Mouse (Mus musculus) hindbrain, embryonic 13.5 days (tissue): ENCODE data around the gene Pigx. TPM values are rescaled to one million over a fixed set of nuclear protein-coding genes. Genes with fewer than 3 reads are reported as not detected.

Experiments used
- ATAC-seq: fragments of 200-750 bp; cut with Nextera tagmentation; 2 replicates; pipeline ENCODE4 v1.8.0; 2017; ENCODE audit warnings: moderate TSS enrichment; ENCODE audit not compliant: low FRiP score
- H3K27ac ChIP-seq: fragments of 300-500 bp; sonication (generic); 2 replicates; pipeline ENCODE4 v1.5.1; 2015; ENCODE audit warnings: inconsistent platforms, mild to moderate bottlenecking, moderate library complexity
- H3K27me3 ChIP-seq: fragments of 300-500 bp; sonication (generic); 2 replicates; pipeline ENCODE4 v1.6.1; 2015; ENCODE audit warnings: mild to moderate bottlenecking, inconsistent platforms
- H3K36me3 ChIP-seq: fragments of 300-500 bp; sonication (generic); 2 replicates; pipeline ENCODE4 v1.6.1; 2015; ENCODE audit warnings: mild to moderate bottlenecking, inconsistent platforms
- H3K4me1 ChIP-seq: fragments of 300-500 bp; sonication (generic); replicated peaks from 2 replicates; pipeline ENCODE4 v1.6.1; 2015; ENCODE audit warnings: inconsistent platforms
- H3K4me2 ChIP-seq: fragments of 300-500 bp; sonication (generic); 2 replicates; pipeline ENCODE4 v1.6.1; 2015; ENCODE audit warnings: inconsistent platforms, mild to moderate bottlenecking, moderate library complexity
- H3K4me3 ChIP-seq: fragments of 300-500 bp; sonication (generic); 2 replicates; pipeline ENCODE4 v1.5.1; 2015; ENCODE audit warnings: mild to moderate bottlenecking, inconsistent platforms
- H3K9ac ChIP-seq: fragments of 300-500 bp; sonication (generic); 2 replicates; pipeline ENCODE4 v1.6.1; 2015; ENCODE audit warnings: mild to moderate bottlenecking, inconsistent platforms
- H3K9me3 ChIP-seq: fragments of 300-500 bp; sonication (generic); 2 replicates; pipeline ENCODE4 v1.6.1; 2016; ENCODE audit warnings: inconsistent platforms
- WGBS: fragments of 180-500 bp; shearing (Covaris S2); methylation state at CpG from one replicate; pipeline ENCODE4 v1.1.7; 2015; 5-methylcytosine and 5-hydroxymethylcytosine counted together
- polyA plus RNA-seq: library from polyadenylated mRNA; unstranded; fragments of >200 nt; fragmentation: Nextera tagmentation; extraction: Ambion mirVana; gene quantifications from 2 replicates; pipeline ENCODE4 v1.2.1, GENCODE M21; 2015

Pigx gene
- polyA plus RNA-seq, 1 experiment from 2014 or later = 132 TPM

DNA sequence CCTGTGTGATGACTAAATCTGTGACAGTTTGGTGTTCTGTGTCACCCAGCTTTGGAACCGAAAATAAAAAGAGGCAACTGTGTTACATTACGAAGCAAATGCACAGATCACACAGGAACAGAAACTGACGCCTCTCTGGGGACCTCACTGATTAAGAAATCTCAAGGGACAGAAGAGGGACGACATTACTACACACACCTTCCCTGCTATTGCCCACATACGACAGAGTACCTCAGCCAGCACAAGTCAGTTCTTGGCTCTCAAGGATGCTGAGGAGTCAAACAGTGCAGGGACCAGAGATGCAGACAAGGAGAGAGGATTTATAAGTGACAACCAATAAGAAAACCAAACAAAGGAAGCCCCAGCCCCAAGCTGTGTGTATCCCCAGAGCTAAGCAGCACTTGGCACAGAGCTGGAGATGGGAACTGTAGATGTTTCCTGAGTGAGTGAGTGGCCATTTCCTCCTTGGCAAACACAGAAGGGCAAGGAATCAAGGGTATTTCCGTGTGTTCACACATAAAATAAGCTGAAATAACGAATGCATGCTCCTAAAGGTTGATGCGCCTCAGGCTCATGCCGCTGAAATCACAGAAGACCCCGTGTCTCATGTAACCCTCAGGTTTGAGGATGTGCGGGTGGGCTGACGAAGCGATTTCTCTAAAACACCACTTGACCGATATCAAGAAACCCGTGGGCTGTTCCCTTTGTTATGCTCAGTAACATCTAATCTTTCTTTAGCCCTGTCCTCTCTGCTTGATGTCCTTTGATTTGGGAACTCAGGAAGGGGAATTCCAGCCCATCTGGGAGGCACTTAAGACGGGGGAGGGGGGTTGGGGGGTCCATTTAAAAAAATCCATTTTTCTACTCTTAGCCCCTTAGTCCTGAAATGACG, 25.1 kb upstream of the Pigx start:
- Histone ChIP-seq H3K27me3 (no peaks in the 10 kb centered on the region), H3K9ac (no peak overlapping the region), H3K9me3 (no peaks in the 10 kb centered on the region), H3K27ac (no peak overlapping the region), H3K4me1 (no peaks in the 10 kb centered on the region), H3K4me3 (no peak overlapping the region), H3K36me3 (no peaks in the 10 kb centered on the region), H3K4me2 (no peak overlapping the region)
- no peak for ATAC-seq
- 73% methylated on average over 17 of the region's 17 CpGs for WGBS

DNA sequence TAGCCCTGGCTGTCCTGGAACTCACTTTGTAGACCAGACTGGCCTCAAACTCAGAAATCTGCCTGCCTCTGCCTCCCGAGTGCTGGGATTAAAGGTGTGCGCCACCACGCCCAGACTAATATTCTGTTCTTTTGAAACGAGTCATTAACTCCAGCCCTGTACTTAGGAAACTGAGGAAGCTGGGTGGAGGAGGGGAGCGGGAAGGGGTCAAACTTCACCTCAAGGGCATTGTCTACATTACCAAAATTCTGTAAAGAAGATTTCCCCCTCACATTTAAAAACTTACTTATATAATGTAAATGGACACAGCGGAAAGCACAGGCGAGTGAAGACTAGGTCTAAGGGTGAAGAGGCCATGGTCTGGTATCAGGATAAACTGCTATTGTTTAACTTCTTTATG, 24.5 kb upstream of the Pigx start:
- Histone ChIP-seq H3K27me3 (no peaks in the 10 kb centered on the region), H3K9me3 (no peaks in the 10 kb centered on the region), H3K4me3 (no peak overlapping the region), H3K9ac (no peak overlapping the region), H3K27ac (no peak overlapping the region), H3K4me2 (no peak overlapping the region), H3K36me3 (no peaks in the 10 kb centered on the region), H3K4me1 (no peaks in the 10 kb centered on the region)
- 95% methylated on average over 7 of the region's 7 CpGs for WGBS
- no peak for ATAC-seq

DNA sequence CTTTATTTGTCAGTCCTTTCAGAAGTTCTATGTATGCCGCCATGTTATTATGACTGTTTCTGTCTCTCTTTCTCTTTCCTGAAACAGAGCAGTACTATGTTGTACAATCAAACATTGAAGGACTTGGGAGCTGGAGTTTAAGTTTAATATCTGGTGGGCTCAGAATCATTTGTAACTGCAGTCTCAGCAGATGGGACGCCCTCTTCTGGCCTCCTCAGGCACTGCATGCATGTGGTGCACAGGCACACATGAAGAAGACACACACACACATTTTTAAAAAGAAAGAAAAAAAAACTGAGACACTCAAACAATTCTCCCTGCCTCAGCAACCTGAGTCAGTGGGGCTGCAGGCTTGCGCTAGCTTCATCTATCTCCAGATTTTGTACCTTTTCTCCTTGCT, 20.9 kb upstream of the Pigx start:
- Histone ChIP-seq H3K27me3 (no peaks in the 10 kb centered on the region), H3K9me3 (no peaks in the 10 kb centered on the region), H3K4me3 (no peak overlapping the region), H3K9ac (no peak overlapping the region), H3K4me1 (no peaks in the 10 kb centered on the region), H3K4me2 (no peak overlapping the region), H3K27ac (no peak overlapping the region), H3K36me3 (no peaks in the 10 kb centered on the region)
- 78% methylated on average over 3 of the region's 3 CpGs for WGBS
- ATAC-seq = no peak

DNA sequence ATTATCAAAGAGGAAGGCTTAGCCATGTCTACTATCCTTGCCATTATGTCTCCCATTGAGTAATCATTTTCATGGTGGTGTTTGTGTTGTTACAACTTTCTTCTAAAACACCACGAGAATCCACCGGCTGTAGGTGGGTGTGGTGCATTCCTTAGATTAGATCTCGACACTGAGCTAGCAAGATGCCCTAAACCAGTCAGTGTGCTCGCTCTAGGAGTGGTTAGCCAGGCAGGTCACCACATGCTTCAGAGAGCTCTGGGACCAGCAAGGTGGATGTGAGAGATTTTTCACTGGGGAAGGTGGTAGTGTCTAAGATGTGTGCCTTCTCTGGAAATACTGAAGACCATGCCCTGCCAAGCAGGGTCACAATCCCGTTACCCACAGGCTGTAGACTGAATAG, 16.6 kb upstream of the Pigx start:
- Histone ChIP-seq H3K4me3 (no peak overlapping the region), H3K9me3 (no peaks in the 10 kb centered on the region), H3K4me1 (no peaks in the 10 kb centered on the region), H3K9ac (no peak overlapping the region), H3K27me3 (no peaks in the 10 kb centered on the region), H3K27ac (no peak overlapping the region), H3K4me2 (no peak overlapping the region), H3K36me3 (no peaks in the 10 kb centered on the region)
- 73% methylated on average over 5 of the region's 5 CpGs for WGBS
- no peak for ATAC-seq

DNA sequence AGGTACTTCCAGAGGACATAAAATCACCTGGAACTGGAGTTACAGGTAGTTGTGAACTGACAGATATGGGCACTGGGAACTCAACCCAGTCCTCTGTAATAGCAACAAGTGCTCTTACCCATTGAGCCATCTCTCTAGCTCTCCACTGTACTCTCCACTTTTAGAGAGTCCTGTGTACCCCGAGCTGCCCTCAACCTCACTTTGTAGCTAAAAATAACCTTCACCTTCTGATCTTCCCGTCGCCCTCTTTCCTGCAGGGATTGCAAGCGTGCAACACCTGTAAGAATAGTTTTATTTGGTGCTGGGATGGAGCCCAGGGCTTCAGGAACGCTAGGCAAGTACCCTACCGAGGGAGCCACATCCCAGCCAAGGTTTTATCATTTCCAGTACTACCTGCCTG, 16.2 kb upstream of the Pigx start:
- Histone ChIP-seq H3K4me3 (no peak overlapping the region), H3K9me3 (no peaks in the 10 kb centered on the region), H3K4me2 (no peak overlapping the region), H3K27ac (no peak overlapping the region), H3K4me1 (no peaks in the 10 kb centered on the region), H3K27me3 (no peaks in the 10 kb centered on the region), H3K36me3 (no peaks in the 10 kb centered on the region), H3K9ac (no peak overlapping the region)
- WGBS = 62% methylated on average over 6 of the region's 6 CpGs
- no peak for ATAC-seq

DNA sequence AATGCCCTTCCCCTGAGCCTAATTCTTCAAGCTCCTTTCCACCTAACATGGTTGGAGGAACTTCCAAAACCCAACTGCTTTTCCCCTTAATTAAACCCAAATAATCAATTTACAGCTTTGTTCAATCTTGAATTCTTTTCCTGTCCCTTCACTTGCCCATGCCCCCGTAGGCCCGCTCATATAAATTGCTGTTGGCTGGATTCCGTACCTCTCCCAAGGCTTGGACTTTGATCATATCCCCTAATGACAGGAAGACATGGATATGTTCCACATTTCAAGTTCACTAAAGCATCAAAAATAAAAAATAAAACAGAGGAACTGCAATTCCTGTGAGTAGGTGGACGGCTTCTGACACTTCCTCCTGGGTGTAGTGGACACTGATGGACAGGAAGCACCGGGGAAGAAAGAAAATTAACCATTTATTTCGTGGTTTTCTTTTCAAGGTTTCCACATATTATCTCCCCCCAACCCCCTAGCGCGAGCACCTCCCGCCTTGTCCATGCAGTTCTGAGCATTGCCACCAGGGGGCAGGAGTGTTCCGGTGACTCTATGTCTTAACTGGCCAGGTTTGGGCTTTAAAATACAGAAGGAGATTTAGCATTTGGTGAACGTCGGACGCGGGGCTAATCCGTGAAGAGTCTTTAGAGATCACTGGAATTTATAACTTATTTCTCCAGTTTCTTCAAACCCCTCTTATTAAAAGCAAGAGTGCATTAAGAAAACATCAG, 15.6 kb upstream of the Pigx start:
- Histone ChIP-seq H3K36me3 (peaks cover 6% of the 10 kb centered on the region), H3K4me1 (no peaks in the 10 kb centered on the region), H3K9me3 (no peaks in the 10 kb centered on the region), H3K4me2 (no peak overlapping the region), H3K27me3 (no peaks in the 10 kb centered on the region), H3K9ac (no peak overlapping the region), H3K27ac (no peak overlapping the region), H3K4me3 (no peak overlapping the region)
- WGBS = 20% methylated on average over 15 of the region's 15 CpGs
- ATAC-seq = no peak

DNA sequence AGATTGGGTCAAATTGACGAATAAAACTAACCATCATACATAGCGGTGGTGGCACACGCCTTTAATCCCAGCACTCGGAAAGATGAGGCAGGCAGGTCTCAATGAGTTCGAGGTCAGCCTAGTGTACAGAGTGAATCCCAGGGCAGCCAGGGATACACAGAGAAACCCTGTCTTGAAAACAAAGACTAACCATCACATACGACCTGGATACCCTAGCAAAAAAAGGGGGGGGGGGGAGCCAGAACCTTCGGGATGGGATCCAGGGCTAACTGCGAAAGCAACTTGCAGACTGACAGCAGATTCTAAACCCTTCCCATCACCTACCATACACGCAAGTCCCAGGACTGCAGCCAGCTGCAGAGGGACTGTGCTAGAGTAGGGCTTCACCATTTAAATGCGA, 14.9 kb upstream of the Pigx start:
- no peaks in the 10 kb centered on the region for H3K9me3 ChIP-seq
- H3K4me3 ChIP-seq = no peak overlapping the region
- no peak overlapping the region for H3K27ac ChIP-seq
- 84% methylated on average over 10 of the region's 10 CpGs for WGBS
- no peak for ATAC-seq
- no peaks in the 10 kb centered on the region for H3K4me1 ChIP-seq
- H3K27me3 ChIP-seq = no peaks in the 10 kb centered on the region
- no peak overlapping the region for H3K9ac ChIP-seq
- peaks cover 8% of the 10 kb centered on the region for H3K36me3 ChIP-seq
- no peak overlapping the region for H3K4me2 ChIP-seq

DNA sequence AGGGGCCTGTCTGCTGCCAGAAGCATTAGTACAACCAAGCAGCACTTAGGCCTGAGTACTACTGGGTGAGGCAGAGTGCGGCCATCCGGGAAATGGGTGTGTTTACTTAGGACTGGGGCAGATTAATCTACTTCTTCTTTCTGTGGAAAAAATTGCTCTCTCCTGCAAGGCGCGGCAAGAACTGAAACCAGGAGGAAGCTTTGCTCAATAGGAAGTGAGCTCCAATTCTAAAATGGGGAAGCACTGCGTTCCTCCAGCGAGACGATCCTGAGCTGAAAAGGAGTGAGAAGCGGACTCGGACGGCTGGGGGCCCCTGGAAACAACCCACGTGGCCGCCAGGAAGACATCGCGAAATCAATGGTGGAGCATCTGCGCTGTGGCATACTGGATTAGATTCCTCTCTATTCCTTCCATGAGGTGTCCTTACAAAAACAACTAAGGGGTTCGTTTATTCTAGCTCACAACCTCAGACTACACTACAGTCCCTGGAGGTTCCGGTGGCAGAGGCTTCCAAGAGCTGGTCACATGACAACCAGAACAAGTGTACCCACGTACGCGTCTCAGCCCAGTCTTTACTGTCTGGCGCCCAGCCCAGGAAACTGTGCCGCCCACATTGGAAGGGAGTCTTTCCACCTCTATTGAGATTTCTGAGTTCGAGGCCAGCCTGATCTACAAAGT, 14.1 kb upstream of the Pigx start:
- Histone ChIP-seq H3K4me1 (no peaks in the 10 kb centered on the region), H3K4me3 (no peak overlapping the region), H3K27ac (no peak overlapping the region), H3K9ac (no peak overlapping the region), H3K27me3 (no peaks in the 10 kb centered on the region), H3K4me2 (no peak overlapping the region), H3K36me3 (peaks cover 15% of the 10 kb centered on the region), H3K9me3 (no peaks in the 10 kb centered on the region)
- no peak for ATAC-seq
- WGBS = 74% methylated on average over 23 of the region's 23 CpGs

DNA sequence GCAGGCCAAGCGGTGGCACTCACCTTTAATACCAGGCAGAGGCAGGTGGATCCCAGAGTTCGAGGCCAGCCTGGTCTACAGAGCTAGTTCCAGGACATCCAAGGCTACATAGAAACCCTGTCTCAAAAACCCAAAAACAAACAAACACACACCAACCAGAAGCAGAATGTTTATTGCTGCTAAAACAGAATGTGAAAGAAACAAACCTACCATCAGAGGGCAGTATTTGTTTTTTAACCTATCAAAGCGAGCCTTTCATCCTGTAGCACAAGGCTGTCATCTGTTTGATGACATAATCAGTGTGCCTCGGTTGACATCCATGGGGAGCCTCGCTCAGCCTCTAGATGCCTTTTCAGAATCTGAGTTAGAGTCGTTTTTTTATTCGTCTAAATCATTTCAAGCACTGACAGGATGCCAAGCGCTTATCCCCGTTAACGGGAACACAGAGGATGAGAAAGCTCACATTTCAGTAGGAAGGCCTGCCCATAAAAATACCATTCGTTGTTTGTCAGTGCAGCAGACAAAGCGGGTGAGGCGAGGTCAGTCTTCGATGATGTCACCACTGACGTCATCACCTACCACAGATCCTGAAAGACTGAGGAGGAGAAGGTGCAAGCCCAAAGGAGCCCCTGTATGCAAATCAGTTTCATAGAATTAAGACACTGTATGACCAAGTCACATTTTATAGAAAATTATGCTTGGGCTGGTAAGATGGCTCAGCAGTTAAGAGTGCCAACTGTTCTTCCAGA, 11.6 kb upstream of the Pigx start:
- Histone ChIP-seq H3K9me3 (no peaks in the 10 kb centered on the region), H3K9ac (no peak overlapping the region), H3K36me3 (peaks cover 39% of the 10 kb centered on the region), H3K4me3 (no peak overlapping the region), H3K27me3 (no peaks in the 10 kb centered on the region), H3K27ac (no peak overlapping the region), H3K4me2 (no peak overlapping the region), H3K4me1 (no peaks in the 10 kb centered on the region)
- 80% methylated on average over 15 of the region's 15 CpGs for WGBS
- ATAC-seq = no peak

DNA sequence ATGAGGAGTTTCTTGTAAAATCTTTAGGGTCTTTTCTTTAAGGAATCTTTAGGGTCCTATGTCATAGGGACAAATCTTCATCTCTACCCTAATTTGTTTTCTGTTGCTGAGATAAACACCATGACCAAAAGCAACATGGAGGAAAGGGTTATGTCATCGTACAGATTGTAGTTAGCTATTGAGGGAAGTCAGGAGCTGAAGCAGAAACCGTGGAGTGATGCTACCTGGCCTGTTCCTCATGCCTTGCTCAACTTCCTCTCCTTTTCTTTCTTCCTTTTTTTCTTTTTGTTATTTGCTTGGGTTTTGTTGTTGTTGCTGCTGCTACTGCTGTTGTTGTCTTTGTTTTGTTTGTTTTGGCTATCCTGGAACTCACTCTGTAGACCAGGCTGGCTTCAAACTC, 9.0 kb upstream of the Pigx start:
- H3K4me3 ChIP-seq = no peak overlapping the region
- no peak overlapping the region for H3K27ac ChIP-seq
- ATAC-seq = no peak
- H3K4me2 ChIP-seq = no peak overlapping the region
- no peaks in the 10 kb centered on the region for H3K4me1 ChIP-seq
- no peaks in the 10 kb centered on the region for H3K9me3 ChIP-seq
- H3K36me3 ChIP-seq = peaks cover 60% of the 10 kb centered on the region
- no peak overlapping the region for H3K9ac ChIP-seq
- WGBS = 91% methylated on average over 2 of the region's 2 CpGs
- no peaks in the 10 kb centered on the region for H3K27me3 ChIP-seq

DNA sequence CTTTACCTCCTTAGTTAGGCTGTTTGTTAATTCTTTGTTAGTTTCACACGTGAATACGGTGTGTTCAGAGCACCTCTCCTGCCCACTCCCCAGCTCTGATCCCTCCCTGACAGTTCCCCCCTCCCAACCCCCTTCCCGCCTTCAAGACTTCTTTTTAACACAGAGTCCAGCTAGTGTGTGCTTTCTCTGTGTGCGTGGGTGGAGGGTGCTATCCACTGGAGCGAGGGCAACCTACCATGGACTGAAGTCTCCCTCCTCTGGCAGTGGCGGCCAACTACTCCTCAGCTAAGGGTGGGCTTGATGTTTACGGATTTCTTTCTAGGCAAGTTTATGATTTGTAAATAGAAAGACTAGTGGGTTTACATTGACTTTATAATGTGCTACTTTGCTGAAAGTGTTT, 8.6 kb upstream of the Pigx start:
- 90% methylated on average over 7 of the region's 7 CpGs for WGBS
- Histone ChIP-seq H3K27me3 (no peaks in the 10 kb centered on the region), H3K4me3 (no peak overlapping the region), H3K36me3 (peaks cover 64% of the 10 kb centered on the region), H3K4me1 (no peaks in the 10 kb centered on the region), H3K27ac (no peak overlapping the region), H3K9me3 (no peaks in the 10 kb centered on the region), H3K9ac (no peak overlapping the region), H3K4me2 (no peak overlapping the region)
- ATAC-seq = no peak
